Mouse (Mus musculus) C2C12 (cell line): Measurements from ENCODE around the gene Syngr1.

Experiments
- CTCF ChIP-seq: IDR thresholded peaks from one replicate; pipeline ENCODE4 v1.5.1; 2011; ENCODE audit not compliant: control insufficient read depth, insufficient read depth, insufficient read length
- MAX ChIP-seq: IDR thresholded peaks from one replicate; pipeline ENCODE4 v1.6.1; 2011; ENCODE audit warnings: mild to moderate bottlenecking, control low read depth
- MYOD1 ChIP-seq: IDR thresholded peaks from one replicate; pipeline ENCODE4 v1.6.1; 2011; ENCODE audit warnings: low read depth; ENCODE audit not compliant: control insufficient read depth, insufficient read length
- MYOG ChIP-seq: IDR thresholded peaks from one replicate; pipeline ENCODE4 v1.6.1; 2011; ENCODE audit not compliant: control insufficient read depth, insufficient read length; ENCODE audit errors: extremely low read depth

- TF ChIP-seq CTCF = no peak
- no peak for TF ChIP-seq MYOG
- no peak for TF ChIP-seq MYOD1
- TF ChIP-seq MAX = no peak
Measured at GRCm38 (mm10) chr15:80087406-80088012, 3.6 kb upstream of the Syngr1 start.
